Mouse (Mus musculus): Measurements from ENCODE around the gene Nckap5l. TPM values are rescaled to one million over a fixed set of nuclear protein-coding genes. Genes with fewer than 3 reads are reported as not detected.
A peak's percentile ranks its signal among the peaks of the same experiment; 100 is the strongest.
"Not testable (repeated sequence)": the region's sequence is repeated elsewhere in the genome, so short reads cannot be mapped to it uniquely, and the experiment has no call there.

Nckap5l gene
- polyA plus RNA-seq, 1 experiment from 2014 or later, result 12.8 TPM

DNA sequence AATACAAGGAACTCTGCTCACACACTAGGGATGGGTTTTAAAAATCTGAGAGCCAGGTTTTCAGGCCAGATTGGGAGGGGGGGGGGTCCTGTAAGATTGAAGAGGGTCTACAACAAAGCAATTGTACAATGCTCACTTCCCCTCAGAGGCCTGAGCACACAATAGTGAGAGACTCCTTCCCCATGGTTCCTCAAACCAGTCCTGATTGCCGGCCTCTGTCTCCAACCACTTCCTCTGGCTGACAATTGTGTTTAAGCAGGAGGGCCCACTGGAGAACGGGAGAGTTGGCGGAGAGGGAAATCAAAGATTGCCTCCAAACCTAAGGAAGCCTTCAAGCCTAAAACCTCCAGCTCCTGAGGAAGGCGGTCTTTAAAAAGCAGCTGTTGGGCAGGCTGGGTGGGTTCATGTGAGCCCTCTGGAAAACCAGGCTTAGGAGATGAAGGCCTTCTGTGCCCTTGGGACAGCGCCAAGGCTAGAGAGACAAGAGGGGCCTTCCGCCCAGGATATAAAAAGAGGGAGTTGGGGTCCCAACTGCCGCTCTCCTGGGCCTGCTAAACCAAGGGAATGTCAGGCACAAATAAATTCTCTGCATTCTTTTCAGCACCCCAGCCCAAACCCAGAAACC, 1.1 kb downstream of the Nckap5l start:
- Histone ChIP-seq H3K4me3 (peak overlapping the region; percentile 80), H3K4me1 (peaks cover 58% of the 10 kb centered on the region), H3K36me3 (peaks cover 30% of the 10 kb centered on the region), H3K9me3 (no peaks in the 10 kb centered on the region), H3K27me3 (ENCODE audit: insufficient read depth, poor library complexity, severe bottlenecking) (no peaks in the 10 kb centered on the region), H3K27ac (peak overlapping the region; percentile 90)
- no peak for DNase-seq (ENCODE audit: low spot score)
- WGBS, result 19% methylated on average over 7 of the region's 7 CpGs

DNA sequence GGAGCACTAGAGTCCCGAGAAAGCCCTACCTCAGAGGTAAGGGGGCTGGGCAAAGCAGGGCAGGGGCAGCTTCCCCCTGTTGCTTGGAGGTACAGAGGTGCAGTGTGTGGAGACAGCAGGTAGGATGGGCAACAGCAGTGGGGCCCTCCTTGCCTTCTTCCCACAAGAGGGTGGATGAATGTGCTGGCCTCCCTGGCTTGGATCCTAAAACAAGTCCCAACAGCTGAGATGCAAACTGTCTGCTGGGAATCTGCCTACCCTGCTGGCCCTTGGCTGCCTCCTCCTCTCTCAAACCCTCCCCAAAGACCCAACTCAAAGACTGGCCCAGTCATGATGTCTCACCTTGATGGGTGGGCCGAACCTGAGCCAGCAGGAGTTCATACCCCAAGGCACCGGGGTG, 2.1 kb downstream of the Nckap5l start:
- Histone ChIP-seq H3K9me3 (no peaks in the 10 kb centered on the region), H3K4me3 (peak overlapping the region; percentile 31), H3K27me3 (ENCODE audit: insufficient read depth, poor library complexity, severe bottlenecking) (no peaks in the 10 kb centered on the region), H3K4me1 (peaks cover 68% of the 10 kb centered on the region), H3K36me3 (peaks cover 37% of the 10 kb centered on the region), H3K27ac (0 out of 2 replicates have a peak overlapping the region, but pooled peaks have one; percentile 9)
- no peak for DNase-seq (ENCODE audit: low spot score)
- 83% methylated on average over 3 of the region's 3 CpGs for WGBS

DNA sequence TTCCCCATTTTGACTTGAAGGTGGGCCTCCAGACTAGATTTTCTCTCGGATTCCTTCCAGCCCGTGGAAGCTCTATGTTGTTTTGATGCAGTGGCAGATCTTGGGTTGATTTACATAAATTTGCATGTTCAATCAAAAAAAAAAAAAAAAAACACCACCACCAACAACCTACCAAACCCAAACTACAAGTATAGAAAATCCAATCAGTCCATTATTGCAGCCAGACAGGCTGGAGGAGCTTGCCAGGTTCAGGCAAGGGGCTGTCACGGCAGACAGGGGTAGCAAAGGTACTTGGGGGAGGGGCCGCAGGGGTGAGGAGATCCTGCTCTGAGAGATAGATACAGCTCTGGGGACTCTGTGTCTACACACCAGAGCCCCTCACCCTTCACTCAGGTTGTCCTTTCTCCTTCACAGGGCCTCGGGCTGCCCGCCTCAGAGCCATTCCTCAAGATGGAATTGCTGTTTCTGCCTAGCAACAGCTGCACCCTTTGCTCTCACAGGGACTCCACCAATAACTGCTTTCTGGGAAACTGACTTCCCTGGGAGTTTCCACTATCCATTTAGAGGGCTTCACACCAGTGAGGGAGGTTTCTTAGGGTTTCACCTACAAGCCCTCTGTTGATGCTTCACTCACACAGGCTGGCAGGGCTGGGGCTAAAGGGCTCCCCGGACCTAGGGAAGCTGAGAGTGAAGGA, 2.8 kb downstream of the Nckap5l start:
- Histone ChIP-seq H3K4me1 (peaks cover 75% of the 10 kb centered on the region), H3K27me3 (ENCODE audit: insufficient read depth, poor library complexity, severe bottlenecking) (no peaks in the 10 kb centered on the region), H3K36me3 (peaks cover 37% of the 10 kb centered on the region), H3K9me3 (no peaks in the 10 kb centered on the region), H3K27ac (peak overlapping the region; percentile 9; the same call in 1 of the 2 replicates), H3K4me3 (0 out of 2 replicates have a peak overlapping the region, but pooled peaks have one; percentile 31)
- no peak for DNase-seq (ENCODE audit: low spot score)
- 78% methylated on average over 7 of the region's 7 CpGs for WGBS

DNA sequence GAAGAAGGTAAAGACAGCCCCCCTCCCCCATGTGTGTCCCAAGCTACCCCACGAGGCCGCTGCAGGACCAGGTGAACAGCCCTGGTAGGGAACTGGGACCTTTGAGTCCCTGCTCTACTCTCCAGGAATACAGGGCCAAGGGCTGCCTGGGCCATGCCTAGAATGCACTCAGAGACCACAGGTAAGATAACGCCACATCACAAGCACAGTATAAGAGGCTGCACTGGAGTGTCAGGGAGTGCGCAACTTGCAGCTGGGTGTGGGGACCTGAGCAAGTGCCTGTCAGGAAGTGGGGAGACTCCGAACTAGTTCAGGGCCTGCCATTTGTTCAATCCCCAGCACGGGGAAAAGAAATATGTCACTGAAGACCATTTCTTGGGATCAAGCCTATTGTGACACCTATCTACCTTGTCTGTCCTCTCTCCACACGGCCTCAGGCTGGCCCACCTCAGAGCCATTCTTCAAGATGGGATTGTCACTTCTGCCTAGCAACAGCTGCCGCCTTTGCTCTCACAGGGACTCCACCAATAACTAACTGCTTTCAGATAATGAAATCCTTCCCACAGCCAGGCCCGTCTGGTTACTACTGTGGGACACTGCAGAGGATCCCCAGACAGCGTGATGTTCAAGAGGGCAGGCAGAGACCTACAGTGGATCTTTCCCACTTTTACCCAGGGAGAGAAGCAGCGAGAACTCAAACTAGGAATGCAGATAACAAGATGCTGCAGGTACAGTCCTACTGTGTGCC, 4.2 kb downstream of the Nckap5l start:
- WGBS, result 63% methylated on average over 11 of the region's 11 CpGs
- DNase-seq (ENCODE audit: low spot score), result no peak
- Histone ChIP-seq H3K4me1 (peaks cover 81% of the 10 kb centered on the region), H3K27ac (no peak overlapping the region), H3K36me3 (peaks cover 43% of the 10 kb centered on the region), H3K4me3 (no peak overlapping the region), H3K9me3 (no peaks in the 10 kb centered on the region), H3K27me3 (ENCODE audit: insufficient read depth, poor library complexity, severe bottlenecking) (no peaks in the 10 kb centered on the region)

DNA sequence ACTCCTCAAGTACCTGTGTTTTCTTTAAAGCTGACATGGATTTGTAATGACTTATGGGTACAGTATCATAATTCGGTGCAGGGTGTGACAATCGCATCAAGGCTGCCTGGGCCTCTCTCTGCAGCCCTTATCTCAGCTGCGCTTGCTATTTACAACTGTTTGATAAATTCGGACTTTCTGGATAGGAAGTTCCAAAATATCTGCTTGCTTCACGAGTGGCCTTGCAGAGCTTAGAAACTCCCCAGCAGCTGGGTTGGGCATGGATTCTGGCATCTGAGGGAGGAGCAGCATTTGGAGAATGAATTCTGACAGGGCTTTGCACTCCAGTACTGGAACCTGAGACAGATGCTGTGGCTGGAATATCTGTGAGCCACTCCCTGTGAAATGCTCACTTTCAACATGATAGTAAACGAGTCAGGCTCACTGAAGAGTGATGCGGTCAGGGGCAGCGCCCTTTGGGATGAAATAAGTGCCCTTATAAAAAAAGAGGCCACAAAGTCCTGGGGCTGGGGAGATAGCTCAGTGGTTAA, 7.7 kb downstream of the Nckap5l start:
- no peaks in the 10 kb centered on the region for H3K9me3 ChIP-seq
- peaks cover 54% of the 10 kb centered on the region for H3K4me1 ChIP-seq
- H3K27ac ChIP-seq, result peak overlapping the region; percentile 75
- peaks cover 42% of the 10 kb centered on the region for H3K36me3 ChIP-seq
- no peaks in the 10 kb centered on the region for H3K27me3 ChIP-seq (ENCODE audit: insufficient read depth, poor library complexity, severe bottlenecking)
- no peak for DNase-seq (ENCODE audit: low spot score)
- WGBS, result 36% methylated on average over 8 of the region's 8 CpGs
- H3K4me3 ChIP-seq, result peak overlapping the region; percentile 16; the same call in 1 of the 2 replicates

DNA sequence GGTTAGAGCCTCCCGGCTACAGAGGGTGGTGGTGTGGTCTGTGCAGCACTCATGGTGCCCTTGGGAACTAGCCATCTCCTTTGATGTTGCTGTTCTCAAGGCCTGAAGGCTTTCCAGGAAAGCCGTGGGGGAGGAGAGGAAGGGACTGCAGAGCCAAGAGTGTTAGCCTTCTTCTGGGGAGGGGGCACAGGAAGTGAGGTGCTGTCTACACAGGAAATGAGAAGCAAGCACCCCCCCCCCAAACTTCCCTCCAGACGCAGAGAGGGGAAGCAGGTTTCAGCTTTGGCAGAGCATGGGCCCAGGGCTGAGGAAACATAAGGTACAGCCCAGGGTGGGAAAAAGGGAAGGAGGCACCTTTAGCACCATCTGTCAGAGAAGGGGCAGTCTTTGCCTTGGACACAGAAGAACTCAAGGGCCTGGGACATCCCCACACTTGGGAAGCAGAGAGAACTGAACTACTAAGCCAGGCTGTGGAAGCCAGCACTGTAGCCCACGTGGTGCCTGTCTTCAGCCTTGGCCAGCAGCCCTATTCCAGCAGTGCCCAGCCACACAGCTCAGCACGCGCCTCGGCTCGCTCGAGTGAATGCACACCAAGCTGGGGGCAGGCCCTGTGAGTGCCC, 8.3 kb downstream of the Nckap5l start:
- DNase-seq (ENCODE audit: low spot score), result no peak
- Histone ChIP-seq H3K4me1 (peaks cover 52% of the 10 kb centered on the region), H3K9me3 (no peaks in the 10 kb centered on the region), H3K4me3 (peak overlapping the region; percentile 16; the same call in 1 of the 2 replicates), H3K36me3 (peaks cover 44% of the 10 kb centered on the region), H3K27ac (peak overlapping the region; percentile 75), H3K27me3 (ENCODE audit: insufficient read depth, poor library complexity, severe bottlenecking) (no peaks in the 10 kb centered on the region)
- WGBS, result 42% methylated on average over 9 of the region's 9 CpGs

DNA sequence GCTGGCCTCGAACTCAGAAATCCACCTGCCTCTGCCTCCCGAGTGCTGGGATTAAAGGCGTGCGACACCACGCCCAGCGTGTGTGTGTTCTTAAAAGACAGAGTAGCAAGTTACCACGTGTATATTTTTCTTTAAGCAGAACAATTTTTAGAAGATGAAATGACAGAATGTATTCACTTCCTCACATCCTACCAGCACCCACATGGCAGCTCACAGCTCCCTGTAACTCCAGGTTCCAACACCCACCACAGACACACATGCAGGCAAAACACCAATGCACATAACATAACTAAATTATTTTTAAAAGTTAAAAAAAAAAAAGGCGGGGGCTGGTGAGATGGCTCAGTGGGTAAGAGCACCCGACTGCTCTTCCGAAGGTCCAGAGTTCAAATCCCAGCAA, 11.4 kb downstream of the Nckap5l start:
- Histone ChIP-seq H3K4me1 (peaks cover 42% of the 10 kb centered on the region), H3K36me3 (peaks cover 34% of the 10 kb centered on the region)
- not testable (repeated sequence) for H3K9me3 ChIP-seq; H3K27ac ChIP-seq; H3K27me3 ChIP-seq (ENCODE audit: insufficient read depth, poor library complexity, severe bottlenecking); DNase-seq (ENCODE audit: low spot score); H3K4me3 ChIP-seq
- WGBS, result 88% methylated on average over 10 of the region's 10 CpGs

DNA sequence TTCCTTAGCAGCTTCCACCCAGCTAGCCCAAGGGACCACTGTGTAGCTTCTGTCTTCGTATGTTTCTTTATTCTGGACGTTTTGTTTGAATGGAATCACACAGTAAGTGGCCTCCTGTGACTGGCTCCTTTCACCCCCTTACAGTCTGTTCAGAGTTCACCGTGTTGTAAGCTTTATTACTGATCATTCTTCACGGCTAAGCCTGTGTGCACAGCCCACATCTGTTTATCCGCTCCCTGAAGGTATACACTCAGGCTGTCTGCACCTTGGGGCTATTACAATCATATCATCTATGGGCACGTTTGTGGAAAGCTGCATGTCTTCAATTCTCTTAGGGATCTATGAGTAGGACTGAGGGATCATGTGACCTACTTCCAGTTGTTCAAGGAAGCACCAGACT, 12.0 kb downstream of the Nckap5l start:
- Histone ChIP-seq H3K36me3 (peaks cover 31% of the 10 kb centered on the region), H3K9me3 (no peaks in the 10 kb centered on the region), H3K4me3 (no peak overlapping the region), H3K27me3 (ENCODE audit: insufficient read depth, poor library complexity, severe bottlenecking) (no peaks in the 10 kb centered on the region), H3K4me1 (peaks cover 42% of the 10 kb centered on the region), H3K27ac (no peak overlapping the region)
- DNase-seq (ENCODE audit: low spot score), result no peak
- WGBS, result 78% methylated on average over 6 of the region's 6 CpGs

DNA sequence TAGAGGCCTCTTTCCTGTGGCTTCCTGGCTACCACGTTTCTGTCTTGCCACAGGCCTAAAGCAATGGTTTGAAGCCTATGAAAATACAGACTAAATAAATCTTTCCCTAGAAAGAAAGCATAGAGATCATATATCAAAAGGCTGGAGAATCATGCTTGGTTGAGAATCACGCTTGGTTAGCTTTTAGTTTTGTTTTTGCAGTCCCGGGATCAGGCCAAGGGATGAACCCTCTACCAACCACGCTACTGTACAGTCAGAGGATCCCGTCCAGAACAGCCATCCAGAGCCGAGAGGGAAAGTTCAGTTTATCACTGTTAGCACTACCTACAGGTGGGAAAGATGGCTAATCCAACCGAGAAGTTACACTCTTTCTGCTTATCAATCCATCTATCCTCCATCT, 15.2 kb downstream of the Nckap5l start:
- WGBS, result 82% methylated on average over 7 of the region's 7 CpGs
- no peak overlapping the region for H3K4me3 ChIP-seq
- no peak for DNase-seq (ENCODE audit: low spot score)
- H3K4me1 ChIP-seq, result peaks cover 30% of the 10 kb centered on the region
- no peaks in the 10 kb centered on the region for H3K9me3 ChIP-seq
- H3K27me3 ChIP-seq (ENCODE audit: insufficient read depth, poor library complexity, severe bottlenecking), result no peaks in the 10 kb centered on the region
- no peak overlapping the region for H3K27ac ChIP-seq
- H3K36me3 ChIP-seq, result peaks cover 41% of the 10 kb centered on the region

DNA sequence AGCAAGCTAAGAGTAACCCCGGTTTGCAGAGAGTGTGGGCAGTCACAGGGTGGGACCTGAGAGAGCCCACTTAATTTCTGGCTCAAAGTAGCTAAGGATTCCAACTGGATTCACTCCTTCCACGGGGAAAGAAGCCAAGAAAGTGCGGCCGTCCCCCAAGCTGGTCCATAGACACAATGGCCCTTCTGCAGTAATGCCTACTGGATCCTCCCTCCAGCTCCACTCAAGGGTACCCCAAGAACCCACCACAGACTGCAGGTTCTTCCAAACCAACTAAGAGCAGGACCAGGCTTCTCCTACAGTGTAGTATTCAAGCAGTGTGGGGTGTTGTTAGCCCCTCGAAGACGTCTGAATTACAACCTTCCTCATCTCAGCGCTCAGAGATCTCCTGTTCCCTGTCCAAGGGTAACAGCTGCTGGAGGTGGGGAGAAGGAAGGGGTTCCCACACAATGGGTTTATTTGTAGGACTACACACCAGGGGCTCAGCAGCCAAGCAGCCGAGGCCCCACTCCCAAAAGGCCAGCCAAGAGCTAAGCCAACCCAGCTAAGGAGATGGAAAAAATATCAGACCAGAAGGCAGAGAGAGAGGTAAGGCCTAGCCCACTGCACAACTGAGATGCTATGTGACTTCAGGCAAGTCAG, 16.6 kb downstream of the Nckap5l start:
- no peak for DNase-seq (ENCODE audit: low spot score)
- no peaks in the 10 kb centered on the region for H3K27me3 ChIP-seq (ENCODE audit: insufficient read depth, poor library complexity, severe bottlenecking)
- H3K9me3 ChIP-seq, result no peaks in the 10 kb centered on the region
- no peak overlapping the region for H3K4me3 ChIP-seq
- H3K4me1 ChIP-seq, result peaks cover 44% of the 10 kb centered on the region
- H3K27ac ChIP-seq, result peak overlapping the region; percentile 62
- WGBS, result 57% methylated on average over 8 of the region's 8 CpGs
- peaks cover 56% of the 10 kb centered on the region for H3K36me3 ChIP-seq

DNA sequence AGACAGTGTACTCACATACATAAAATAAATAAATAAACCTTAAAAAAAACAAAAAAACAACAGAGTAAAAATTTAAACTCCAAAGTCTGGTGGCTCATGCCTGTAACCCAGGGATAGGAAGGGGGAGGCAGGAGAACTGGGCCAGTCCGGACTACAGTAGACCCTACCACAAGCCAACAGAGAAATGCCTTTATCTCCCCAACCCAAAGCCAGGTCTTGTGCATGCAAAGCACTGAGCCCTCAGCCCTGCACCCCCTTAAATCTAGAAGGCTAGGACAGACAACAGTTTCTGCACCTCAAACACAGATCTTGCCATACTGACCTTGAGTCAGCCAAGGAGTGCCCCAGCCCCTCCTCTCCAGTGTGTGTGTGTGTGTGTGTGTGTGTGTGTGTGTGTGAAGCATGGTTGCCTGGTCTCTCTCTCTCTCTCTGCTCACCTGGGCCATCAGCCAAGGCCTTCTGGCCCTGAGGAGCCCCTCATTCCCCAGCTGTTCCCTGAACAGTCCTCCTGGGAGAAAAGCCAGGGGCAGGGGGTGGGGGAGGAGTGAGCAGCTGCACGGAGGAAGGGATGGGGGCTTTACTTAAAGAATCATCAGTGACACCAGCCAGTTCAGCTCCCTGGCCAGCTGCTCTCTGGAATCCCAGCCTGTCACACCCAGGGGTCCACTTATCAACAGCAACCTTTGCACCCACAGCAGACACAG, 17.3 kb downstream of the Nckap5l start:
- H3K27ac ChIP-seq, result peak overlapping the region; percentile 62
- H3K9me3 ChIP-seq, result no peaks in the 10 kb centered on the region
- no peak overlapping the region for H3K4me3 ChIP-seq
- 41% methylated on average over 2 of the region's 2 CpGs for WGBS
- no peaks in the 10 kb centered on the region for H3K27me3 ChIP-seq (ENCODE audit: insufficient read depth, poor library complexity, severe bottlenecking)
- H3K4me1 ChIP-seq, result peaks cover 48% of the 10 kb centered on the region
- peaks cover 53% of the 10 kb centered on the region for H3K36me3 ChIP-seq
- DNase-seq (ENCODE audit: low spot score), result peak; percentile 75

Measured in heart, embryonic 10.5 days (tissue).